Mouse (Mus musculus) mature B cell (primary cell): ENCODE measurements around the gene Qsox2.

Experiments
- in situ Hi-C: fragments of 300-500 bp; cut with MboI; formaldehyde crosslinking; loops from 2 replicates; pipeline ENCODE4 v1.14.3; 2019

The Qsox2 gene

GRCm38 (mm10) chr2:26225242-26225641 is 12.1 kb downstream of the Qsox2 start:
- in situ Hi-C loops, result no loop called here

GRCm38 (mm10) chr2:26223961-26224360 is 13.4 kb downstream of the Qsox2 start:
- in situ Hi-C loops, result no loop called here

DNA sequence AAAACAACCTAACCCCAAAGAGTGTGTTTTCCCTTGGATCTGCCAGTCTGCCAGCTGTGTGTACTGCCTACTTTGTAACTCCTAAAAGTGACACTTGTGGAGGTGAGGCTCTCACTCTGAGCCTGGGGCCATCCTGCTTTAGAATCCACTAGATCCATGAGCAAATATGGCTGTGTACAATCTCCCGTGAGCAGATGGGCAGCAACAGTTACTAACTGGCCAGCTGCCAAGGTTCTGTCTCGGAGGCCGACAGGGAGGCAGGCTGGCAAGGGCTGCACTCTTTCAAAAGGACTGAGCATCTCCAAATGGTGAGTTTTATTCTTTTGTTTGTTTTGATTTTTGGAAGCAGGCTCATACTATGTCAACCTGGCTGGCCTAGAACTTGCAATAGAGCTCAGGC is 22.8 kb downstream of the Qsox2 start:
- in situ Hi-C loops, result no loop called here

DNA sequence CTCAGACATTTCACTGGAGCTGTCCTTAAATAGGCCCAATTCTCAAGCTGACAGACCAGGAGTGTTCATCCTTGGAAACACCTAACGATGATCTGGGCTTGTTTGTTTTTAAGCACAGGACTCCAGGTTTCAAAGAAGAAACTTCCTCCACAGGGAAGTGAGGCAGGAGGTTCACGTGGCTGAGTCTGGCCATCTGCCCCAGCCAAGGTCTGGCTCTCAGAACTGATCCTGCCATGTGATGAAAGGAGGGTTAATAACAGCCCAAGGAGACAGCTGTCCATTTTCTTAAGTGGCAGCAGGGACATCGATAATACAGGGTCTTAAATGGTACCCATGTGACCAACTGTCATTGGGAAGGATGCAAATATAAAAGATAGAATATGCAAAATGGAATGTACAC is 27.8 kb downstream of the Qsox2 start:
- in situ Hi-C loops, result no loop called here

DNA sequence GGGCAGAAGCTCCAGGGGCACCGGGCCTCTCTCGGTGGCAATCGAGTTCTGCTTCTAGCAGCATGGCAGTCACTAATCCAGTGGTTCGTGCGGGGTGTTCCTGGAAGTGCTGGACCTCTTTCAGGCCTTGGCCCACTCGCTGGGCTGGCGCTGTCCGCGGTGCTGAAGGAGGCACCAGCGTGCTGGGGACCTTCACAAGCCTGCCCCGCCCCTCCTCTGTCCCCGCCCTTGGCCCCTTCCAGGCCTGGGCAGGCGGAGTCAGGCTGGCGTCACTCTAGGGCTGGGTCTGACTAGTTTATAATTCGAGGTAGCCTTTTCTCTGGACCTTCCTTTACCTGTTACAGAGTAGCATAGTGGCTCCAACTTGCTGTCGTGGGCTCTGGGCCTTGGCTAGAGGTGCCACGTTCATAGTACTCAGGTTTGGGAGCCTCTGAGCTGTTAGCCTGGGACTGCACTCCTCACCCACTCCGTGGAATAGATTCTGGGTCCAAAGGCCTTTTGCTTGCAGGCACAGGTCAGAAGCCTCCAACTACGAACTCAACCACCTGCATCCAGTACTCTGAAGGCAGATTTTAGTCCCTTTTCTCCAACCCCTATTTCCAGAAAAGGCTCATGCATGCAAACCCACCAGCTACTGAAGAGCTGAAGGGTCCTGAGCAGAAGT is 29.1 kb downstream of the Qsox2 start, which contains the start of gene Lhx3:
Gene Lhx3, minus strand, starts transcription at position 164 of the 664 bp plus-strand sequence.
- in situ Hi-C loops, result no loop called here

DNA sequence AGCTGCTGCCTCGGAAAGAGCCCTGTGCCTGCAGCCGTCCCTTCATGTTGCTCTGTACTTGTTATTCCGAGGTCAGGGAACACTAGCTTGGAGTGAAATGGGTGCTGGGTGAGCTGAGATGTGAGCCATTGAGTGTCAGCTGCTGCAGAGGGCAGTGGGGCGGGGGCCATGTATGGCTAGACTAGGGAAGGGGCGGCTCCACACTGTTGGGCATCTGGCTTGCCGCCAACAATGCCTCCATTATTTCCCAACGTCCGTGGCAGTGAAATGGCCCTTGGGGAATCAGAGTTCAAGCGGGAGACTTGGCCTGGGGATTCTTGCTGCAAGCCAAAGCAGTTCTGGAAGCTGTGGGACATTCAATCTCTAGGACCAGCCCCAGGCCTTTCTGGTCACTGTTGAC is 29.8 kb downstream of the Qsox2 start:
- in situ Hi-C loops, result no loop called here

- in situ Hi-C loops, result no loop called here
Measured at GRCm38 (mm10) chr2:26205761-26206160, 31.6 kb downstream of the Qsox2 start.

GRCm38 (mm10) chr2:26205126-26205525 is 32.2 kb downstream of the Qsox2 start:
- in situ Hi-C loops, result no loop called here

- in situ Hi-C loops, result no loop called here
Measured at GRCm38 (mm10) chr2:26202849-26203475, 34.4 kb downstream of the Qsox2 start.

DNA sequence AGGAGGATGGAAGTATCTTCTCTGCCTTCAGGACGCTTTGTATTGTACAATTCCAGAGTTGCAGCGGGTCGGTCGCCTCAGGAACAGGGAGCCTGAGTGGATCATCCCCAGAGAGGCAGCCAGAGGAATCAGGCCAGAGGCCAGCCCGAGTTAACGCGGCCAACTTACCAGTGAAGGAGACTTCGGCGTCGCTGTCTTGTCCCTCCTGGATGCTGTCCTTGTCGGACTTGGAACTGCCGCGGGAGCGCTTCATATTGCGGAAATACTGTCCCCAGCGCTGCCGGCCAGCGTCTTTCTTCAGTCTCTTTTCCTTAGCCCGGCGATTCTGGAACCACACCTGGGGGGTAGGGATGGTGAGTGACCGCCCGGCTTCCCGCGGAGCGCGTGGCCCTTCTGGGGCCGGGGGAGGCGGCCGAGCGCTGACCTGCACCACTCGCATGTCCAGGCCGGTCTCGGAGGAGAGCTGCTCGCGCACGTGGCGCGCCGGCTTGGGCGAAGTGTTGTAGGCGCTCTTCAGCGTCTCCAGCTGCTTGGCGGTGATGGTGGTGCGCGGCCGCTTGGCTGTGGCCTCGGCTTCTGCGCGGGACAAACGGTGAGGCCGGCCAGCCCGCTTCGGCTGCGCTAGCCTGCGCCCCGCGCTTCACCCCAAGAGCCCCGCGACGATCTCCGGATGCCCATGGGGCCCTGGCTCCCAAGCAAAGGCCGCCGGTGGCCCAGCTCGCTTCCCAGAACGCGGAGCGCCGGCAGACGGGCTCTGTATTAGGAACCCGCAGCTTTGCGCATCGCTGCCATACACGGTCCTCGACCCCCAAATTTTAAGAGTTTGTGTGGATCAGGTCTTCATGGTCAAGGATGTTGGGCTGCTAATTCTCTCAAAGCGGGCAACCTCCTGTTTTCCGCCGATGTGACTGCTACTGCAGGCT is 35.1 kb downstream of the Qsox2 start:
- in situ Hi-C loops, result no loop called here

GRCm38 (mm10) chr2:26198488-26198887 is 38.8 kb downstream of the Qsox2 start:
- in situ Hi-C loops, result no loop called here

DNA sequence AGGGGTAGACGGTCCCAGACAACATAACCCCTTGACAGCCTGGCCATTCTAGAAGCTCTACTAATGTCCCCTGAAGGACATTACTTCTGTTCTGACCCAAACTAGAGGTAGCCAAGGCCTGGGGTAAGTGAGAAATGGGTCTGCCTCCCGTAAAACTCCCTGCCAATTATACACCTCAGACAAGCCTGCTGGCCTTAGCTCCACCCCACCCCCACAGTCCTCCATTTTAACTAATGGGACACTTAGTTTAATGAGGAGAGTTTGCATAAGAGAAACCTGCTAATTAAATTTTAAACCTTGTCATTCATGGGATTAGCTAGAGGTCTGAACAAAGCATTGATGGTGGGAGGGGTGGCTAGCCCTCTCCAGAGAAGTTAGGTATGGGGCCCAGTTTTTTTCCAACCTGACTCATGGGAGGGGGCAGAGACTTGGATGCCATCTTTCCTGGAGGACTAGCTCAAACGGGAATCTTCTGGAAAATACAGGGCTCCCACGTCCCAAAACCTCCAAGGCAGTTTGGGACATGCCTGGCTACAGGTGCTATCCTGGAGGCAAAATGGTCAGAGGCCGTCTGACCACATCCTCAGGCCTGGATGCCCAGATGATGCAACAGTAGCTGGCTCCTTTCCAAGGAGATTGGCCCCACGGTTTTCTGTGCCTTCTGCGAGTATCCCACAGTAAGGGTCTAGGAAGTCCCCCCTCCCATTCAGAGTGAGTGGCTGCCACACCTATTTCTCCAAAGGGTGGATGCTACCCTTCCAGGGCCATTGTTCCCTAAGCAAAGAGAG is 42.6 kb downstream of the Qsox2 start:
- in situ Hi-C loops, result no loop called here

GRCm38 (mm10) chr2:26188517-26188916 is 48.8 kb downstream of the Qsox2 start:
- in situ Hi-C loops, result no loop called here

DNA sequence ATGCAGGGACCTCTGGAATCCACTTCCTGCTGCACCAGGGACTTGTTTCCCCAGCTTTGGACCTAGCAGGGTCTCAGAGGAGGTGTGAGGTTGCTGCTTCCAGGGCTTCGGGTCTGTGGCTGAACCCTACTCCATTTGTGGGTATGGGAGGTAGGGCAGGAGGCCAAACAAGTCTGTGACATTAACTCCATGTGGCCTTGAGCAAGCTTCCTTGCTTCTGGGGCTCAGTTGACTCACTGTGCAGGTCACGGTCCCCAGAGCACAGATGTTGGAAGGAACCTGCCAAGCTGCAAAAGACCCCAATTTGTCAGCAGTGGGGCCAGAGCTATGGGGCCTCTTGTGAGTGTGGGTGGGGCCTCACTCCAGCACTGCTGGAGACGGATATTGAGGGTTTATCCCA is 53.0 kb downstream of the Qsox2 start:
- in situ Hi-C loops, result no loop called here

DNA sequence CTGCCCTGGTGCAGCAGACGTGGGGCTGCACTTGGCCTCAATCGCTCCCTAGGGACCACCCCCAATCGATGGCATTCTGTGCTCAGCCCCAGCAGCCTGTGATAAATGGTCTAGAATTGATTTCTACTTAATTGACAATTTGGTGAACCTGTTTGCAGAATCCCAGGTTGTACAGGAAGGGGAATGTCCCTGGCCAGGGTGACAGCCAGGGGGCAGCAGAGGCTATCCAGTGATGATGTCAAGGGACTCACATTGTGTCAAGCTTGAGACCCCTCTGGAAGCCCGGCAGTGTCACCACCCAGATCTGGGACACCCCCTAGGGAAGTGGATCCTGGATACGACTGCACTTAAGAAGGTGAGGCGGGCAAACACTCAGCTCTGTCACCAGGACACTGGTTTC is 54.7 kb downstream of the Qsox2 start:
- in situ Hi-C loops, result no loop called here

DNA sequence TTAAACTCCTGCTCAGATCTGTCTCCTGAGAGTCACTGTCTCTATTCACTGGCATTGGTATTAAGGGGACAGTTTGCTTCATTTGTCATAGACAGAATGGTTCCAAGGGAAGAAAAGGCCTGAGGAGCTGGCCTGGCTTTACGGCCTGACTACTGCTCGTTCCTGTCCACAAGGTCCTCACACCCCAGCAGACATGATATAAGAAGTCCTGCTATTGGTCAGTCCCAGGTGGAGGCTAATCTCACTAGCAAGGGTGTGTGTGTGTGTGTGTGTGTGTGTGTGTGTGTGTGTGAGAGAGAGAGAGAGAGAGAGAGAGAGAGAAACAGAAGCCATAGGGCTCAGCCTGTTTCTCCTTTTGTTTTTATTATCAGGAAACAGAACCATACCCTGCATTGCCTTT is 60.1 kb downstream of the Qsox2 start:
- in situ Hi-C loops, result no loop called here

- in situ Hi-C loops, result no loop called here
Measured at GRCm38 (mm10) chr2:26176731-26177130, 60.6 kb downstream of the Qsox2 start.

DNA sequence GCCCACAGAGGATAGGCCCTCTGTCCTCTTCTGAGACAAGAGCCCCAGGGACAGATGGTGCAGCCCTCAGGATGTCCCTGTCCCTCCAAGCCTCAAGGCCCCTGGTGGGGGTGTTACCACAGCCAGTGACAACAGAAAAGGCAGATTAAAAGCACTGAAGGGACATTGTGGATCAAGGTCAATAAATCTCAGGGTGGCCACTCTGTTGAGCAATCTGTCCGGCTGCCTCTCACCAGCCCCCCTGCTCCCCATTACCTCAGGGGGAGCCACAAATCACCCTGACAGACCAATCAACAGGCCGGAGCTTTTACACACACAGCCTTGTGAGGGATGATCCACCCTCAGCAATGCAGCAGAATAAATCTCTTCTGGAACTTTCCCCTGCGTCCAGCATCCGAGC is 62.1 kb downstream of the Qsox2 start:
- in situ Hi-C loops, result no loop called here

- in situ Hi-C loops, result no loop called here
Measured at GRCm38 (mm10) chr2:26172166-26172565, 65.2 kb downstream of the Qsox2 start.

- in situ Hi-C loops, result no loop called here
Measured at GRCm38 (mm10) chr2:26170376-26170775, 66.9 kb downstream of the Qsox2 start.

DNA sequence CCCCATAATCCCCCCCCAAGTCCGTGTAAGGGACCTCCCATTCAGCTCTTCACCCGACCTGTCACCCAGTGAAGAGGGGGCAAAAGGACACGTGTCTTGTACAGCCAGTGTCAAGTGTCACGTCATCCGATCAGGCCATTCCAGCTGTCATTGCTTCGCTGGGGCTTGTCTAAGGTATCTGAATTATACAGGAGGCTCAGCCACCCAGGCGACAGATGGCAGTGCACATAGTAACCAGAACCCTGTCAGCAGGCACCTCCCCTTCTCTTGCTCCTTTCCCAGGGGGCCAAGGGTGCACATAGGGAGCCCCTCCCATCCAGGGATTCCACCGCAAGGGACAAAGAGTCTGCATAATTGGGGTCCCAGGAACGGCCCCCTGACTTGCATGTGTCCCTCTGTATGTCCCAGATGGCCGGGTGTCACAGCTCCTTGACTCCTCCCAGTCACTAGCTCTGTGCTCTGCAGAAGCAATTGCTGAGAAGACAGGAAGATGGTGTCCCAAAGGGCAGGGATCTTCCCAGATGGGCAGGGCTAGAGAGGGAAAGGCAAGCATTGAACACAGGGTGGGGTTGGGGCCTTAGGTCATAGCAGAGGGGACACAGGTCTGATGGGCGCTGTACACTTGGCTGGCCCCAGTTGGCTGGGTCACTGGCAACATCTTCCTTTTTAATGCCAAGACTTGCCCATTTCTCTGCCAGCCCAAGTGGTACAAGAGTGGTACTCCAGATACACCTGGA is 68.3 kb downstream of the Qsox2 start:
- in situ Hi-C loops, result no loop called here
